Mouse (Mus musculus): ENCODE measurements at regions not wholly inside any gene's neighbourhood (a gene's known extent, or its start where the extent isn't known, plus 50 kb on each side); places are given as distances from the start of the nearest gene placed in this dataset.

DNA sequence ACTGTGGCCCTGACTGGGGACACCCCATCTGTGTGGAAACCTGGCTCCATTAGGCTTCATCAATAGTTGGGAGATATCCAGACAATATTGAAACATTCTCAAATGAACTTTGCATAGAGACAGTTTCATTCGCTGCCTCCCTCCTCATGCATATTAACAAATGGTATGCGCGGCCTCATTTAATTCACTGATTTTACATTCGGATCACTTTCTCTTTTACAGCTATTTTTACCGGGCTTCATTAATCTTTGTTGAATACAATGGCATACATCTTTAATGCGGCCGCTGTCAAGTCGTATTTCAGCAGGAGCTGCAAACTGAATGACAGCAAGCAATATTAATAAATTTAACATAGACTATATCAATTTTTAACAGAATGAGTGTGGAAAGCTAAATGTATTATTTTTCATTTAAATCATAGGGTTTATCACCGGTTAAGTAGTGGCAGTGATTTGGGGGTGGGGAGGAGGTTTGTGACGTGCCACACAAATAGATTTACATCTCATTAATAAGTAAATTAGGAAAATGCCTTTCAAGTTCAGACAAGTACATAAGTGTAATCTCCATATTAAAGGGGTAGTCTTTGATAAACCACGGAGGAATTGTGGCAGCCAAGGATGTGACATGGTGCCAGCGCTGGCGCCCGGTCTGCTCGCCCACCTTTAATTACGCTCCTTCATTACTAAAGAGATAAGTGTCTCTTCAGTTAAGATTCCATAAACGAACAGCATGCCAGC is 480.4 kb upstream of the Mki67 start:
- DNase-seq = no peak

DNA sequence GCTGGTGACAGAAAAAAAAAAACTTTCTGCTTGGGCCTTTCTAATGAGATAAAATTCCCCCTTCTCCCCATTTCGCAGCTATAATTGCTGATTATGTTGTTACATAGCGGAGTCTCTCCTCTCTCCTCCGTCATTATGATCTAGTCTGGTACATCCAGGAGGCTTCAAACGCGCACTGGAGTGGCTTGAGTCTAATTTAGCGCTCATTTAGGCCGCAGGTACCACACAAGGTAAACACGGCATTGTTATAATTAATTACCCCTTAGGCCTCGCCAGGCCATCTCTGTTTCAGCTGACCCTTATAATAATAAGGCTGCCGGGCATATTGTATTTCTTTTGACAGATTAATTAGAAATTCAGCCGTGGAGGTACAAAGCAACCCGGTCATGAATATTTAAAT is 492.7 kb upstream of the Mki67 start:
- DNase-seq = no peak

DNA sequence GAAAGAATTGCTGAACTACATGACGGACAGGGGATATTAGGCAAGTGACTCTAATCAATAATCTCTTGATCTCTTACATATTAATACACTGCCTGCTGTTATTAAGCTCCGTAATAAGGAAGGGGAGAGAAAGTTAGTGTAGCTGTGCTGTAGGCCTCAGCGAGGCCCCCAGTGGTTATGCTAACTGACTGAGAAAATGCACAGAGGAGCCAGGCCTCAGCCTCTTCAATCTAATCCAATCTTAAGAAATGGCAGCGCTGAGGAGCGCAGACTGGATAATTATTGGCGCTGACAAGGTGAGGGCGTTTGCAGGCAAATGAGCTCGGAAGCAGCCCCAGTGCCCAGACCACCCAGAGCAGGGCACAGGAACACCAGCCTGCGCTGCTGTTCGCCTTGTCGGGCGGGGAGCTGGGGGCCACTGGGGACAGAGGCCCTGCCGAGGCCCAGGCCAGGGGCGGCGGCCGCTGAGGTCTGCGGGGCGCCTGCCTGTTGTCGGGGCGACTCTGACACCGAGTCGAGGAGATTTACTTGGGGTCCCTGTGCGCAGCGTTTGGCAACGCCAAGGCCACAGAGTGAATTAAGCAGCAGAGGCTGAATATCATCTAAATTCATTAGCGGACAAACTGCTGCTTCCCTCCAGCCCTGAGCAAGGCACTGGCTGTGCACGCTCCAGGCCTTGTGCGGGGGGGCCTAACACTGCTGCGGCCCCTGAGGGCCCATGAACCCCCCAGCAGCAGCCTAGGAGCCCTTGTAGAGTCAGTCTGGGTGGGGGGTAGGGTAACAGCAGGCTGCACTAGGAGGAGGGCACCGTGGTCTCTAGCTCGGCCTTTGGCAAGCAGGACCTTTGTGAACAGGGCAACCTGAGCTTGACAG is 493.4 kb upstream of the Mki67 start:
- DNase-seq = peak in 1 of 2 experiments; percentile 18

DNA sequence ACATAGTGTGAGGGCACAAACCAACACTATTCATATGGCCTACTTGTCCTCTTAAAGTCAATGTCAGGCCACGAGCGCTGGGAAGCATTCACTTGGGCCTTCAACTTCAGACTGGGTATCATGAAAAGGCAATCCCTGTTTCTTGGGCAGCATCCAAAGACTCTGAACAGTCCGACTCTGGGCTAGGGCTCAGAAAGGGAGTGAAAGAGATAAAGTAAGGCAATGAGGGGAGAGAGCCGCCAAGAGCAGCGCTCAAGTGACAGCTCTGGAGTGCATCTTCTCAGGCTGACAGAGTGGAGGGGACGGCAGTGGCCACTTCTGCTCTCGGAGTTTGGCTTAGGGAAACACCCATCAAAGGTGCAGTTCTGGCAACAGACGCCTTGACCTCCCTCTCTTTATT is 496.3 kb upstream of the Mki67 start:
- DNase-seq = peak; percentile 25 to 29

DNA sequence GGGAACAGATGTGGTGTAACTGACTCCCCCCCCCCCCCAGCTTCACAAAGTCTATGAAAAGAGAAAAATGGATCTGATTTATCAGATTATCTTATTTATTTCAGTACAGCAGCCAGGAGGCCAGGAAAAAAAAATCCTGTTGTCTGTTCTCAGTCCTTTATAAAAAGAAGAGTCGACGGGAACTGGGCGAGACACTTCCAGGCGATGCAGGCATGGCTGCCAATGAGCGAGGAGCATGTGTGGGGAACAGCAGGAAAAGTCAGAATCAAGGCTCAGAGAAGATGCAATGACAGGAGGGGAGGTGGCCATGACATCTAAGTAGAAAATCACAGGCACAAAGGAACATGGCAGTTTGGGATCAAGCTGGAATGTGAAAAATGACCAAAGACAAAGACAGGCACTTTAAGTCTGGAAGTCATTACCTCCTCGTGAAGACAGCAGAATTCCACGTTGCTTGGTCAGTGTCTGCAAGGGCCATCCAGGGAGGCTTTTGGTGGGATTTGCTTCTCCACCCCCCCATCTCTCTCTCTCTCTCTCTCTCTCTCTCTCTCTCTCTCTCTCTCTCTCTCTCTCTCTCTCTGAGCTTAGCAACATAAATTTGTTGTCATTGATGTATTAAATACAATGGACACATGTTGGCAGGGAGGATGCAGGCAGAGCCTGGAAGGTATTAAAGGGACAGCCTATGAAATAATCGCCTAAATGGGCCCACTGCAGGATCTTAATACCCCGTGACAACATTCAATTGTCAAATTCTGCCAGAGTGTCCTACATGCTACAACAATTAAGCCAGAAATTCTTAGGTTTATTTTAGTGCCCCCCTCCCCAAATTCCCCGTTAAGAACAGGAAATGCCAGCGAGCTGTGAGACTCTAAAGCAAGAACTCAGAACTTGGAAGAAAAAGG is 497.1 kb upstream of the Mki67 start:
- DNase-seq = peak; percentile 28 to 55

DNA sequence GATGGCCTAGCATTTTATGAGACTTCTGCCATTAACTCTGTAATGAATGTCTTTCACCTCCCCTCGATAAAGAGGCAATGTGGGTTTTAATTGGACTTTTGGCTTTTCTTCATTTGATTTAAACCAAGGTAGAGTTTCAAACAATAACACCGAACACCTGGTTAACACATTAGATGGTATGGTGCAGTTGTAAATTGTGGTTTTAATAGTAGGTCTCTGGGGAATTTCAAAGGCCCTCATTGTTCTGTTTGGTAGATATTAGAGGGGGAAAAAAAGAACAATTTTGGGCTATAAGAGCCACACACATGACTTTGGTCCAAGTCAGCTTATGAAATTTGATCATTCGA is 497.8 kb upstream of the Mki67 start:
- no peak for DNase-seq

DNA sequence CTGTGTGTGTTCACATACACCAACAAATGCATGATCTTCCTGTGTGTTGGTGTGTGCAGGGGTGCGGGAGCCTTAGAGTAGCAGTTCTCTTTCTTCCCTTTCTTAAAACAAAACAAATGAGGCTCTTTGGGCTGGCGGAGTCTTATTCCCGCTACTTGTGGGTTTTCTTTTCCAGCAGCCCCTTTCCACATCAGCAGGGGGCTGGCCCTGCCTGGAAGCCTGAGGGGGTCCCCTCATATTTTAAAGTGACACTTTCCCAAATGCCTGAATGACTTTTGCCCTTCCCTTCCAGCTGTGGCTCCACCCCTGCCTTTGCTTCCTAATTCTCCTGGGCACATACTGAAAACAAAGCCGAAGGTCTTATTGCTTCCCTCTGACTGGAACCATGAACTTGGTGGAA is 498.3 kb upstream of the Mki67 start:
- no peak for DNase-seq

DNA sequence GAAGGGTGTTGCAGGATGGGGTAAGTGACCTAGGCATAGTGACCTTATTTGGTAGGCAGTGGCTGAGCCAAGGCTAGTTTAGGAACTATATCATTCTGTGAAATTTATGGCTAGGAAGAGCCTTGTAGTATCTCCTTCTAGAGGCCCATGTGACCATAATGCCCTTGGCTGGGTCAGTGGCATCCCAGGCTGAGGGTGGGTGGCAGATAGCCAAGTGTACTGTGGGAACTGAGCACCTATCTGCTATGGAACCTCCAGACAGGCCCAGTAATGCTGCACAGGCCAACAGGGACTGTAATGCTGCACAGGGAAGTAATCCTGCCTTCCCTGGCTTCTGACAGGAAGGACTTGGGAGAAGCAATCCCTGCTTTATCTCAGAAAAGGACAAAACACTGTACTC is 500.6 kb upstream of the Mki67 start:
- DNase-seq = peak in 1 of 2 experiments; percentile 25

DNA sequence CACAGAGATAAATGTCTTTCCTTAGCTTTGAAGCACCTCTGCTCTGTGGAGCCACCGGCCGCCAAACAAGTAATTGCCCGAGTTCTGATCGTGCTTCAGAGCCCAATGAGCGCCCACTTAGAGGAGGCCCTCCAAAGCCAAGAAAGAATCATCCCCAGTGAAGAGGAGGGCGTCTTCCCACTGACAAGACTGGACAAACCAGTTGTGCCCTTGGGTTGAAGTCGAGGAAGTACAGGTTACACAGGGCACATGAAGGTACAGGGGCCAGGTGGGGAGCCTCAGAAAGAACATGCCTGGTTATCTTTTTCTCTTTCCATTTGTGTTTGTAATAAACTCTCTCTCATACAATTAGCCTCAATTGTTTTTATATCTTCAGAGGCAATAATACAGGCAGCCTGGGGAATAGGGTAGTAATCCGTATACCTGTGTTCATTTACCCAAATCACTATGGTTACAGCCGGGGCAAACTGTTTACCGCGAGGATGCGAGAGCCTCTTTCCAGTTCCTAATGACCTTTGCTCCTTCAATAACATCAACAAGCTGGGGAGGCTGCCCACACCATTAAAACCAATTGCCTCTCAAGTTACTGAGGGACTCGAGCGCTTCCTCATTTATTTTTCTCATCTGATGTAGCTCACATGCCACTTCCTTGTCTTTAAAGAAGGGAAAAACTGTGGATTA is 503.5 kb upstream of the Mki67 start:
- no peak for DNase-seq

DNA sequence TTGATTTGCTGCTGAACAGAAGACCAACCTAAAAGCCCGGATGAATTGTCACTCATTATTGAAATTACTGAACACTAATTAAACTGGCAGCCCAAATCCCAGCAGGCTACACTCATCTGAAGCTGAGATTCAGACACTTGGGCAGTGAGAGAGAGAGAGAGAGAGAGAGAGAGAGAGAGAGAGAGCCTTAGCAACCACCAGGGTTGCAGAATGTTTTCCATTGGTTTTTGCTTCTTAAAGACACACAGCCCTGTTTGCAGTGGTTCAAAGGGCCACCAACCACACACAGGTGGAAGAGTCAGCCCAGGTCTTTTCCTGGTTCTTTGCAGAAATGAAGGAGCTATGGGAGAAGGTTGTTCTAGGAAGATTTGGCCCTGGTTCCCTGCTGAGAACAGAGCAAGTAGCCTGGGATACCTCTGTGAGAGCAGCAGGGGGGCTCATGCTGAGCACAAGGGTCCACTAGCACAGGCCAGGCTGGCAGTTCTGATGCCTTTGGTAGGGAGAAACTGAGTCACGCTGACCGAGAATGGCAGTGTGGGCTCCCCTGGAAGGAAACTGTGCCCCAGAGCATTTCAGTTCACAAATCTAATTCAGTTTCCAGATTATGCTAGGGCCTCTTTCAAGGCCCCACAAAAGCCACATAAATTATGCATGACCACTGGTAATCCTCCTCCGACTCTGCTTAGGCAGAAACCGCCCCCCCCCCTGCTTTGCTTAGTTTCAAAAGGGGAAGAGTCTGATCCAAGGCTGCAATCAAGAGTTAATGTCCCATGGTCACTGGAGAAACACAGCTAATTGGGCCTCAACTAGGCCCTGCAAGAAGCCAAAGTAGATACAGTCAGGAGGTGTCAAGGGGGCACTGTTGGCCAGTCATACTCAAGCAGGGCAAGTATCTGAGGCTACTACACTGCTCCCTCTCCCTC is 504.3 kb upstream of the Mki67 start:
- DNase-seq = no peak

DNA sequence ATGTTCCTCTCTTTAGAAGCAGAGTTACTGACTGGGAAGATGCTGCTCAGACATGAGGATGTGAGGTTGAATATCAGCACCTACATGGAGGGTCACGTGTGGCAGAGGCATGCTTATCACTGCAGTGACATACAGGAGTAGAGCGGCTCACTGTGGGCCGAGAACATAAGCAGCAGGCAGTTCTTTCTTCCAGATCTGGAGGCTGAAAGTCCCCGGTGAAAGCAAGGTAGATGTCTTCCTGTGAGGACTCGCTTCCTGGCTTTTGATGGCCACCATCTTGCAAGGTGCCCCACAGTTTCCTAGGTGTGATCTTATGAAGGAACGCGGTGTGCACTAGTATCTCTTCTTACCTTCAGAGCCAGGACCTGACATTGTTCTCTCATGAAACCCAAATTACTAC is 505.5 kb upstream of the Mki67 start:
- DNase-seq = no peak

DNA sequence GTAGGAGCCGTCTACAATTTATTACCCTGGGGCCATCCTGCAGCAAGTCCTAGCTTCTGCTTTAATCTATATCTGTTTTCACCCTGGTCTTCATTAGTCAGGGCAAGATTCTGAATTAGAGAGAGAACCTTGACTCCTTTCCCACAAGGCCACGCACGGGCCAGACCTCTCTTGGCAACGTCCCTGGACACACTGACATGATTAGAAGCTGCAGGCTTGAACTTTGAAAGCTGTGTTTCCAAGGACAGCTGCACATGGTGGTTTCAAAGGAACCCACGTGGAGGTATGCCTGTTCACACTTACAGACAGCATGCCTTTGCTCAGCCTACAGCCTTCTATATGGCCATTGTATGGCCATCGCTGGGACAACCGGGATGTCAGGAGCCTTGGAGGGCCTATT is 509.9 kb upstream of the Mki67 start:
- no peak for DNase-seq

DNA sequence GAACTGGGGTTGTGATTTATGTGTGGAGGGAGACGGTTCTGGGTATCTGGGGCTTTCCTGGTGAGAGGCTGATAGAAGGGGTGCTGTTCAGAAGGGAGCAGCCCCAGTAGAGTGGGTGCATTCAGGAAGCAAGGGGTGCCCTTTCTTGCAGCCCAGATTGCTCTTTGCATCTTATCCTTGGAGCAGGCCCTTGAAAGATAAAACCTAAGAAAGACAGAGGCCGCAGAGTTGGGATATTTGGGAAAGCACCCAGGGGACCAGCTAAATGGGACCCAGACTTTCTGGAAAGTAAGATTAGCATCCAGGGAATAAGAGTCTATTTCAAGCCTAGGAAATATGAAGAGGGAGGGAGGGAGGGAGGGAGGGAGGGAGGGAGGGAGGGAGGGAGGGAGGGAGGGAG is 512.2 kb upstream of the Mki67 start:
- DNase-seq = no peak

DNA sequence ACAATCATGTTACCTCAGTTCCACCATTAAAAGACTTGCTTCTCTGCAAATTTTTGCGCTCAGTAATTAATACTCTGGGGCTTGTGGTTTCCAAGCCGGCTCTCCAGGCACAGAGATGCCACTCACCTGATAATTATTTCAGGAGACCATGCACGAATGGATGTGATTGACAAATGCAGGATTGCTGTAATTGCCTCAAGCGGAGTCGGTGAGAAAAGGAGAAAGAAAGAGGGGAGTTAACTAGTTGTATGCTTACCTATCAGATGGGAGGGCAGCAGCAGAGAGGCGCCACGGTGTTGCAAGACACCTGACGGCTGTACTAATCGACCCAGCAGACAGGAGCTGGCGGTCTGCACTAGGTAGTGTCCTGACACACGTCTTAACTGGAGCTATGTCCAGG is 513.4 kb upstream of the Mki67 start:
- DNase-seq = no peak

DNA sequence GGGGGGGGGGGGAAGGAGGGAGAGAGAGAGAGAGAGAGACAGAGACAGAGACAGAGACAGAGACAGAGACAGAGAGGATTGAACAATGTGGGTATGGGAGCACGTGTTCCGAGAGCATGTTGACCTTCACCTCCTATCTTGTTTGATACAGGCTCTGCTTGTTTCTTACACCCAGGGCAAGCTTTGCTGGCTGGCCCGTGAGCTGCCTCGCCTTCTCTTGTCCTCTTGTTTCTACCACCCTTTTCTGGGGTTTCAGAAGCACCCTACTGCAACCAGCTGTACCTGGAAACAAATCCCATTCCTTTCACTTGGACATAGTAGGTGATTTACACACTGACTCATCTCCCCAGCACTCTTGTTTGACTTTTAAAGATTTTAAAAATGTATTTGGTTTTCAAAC is 516.0 kb upstream of the Mki67 start:
- DNase-seq = no peak

DNA sequence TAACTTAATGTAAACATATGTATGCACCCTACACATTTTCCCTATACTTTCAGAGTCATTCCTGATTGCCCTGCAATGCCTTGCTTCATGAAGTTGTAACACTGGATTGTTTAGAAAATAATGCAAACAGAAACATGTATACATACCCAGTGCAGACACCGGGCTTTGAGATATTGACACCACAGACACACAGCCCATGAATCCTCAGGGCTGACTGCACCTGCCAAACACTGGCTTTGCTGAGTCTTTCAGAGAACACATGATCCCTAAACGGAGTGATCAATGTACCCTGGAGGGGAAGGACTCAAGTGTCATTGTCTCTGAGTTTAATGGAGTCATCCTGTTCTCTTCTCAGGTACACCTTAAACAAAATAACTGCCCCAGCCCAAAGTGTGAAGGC is 519.4 kb upstream of the Mki67 start:
- no peak for DNase-seq

DNA sequence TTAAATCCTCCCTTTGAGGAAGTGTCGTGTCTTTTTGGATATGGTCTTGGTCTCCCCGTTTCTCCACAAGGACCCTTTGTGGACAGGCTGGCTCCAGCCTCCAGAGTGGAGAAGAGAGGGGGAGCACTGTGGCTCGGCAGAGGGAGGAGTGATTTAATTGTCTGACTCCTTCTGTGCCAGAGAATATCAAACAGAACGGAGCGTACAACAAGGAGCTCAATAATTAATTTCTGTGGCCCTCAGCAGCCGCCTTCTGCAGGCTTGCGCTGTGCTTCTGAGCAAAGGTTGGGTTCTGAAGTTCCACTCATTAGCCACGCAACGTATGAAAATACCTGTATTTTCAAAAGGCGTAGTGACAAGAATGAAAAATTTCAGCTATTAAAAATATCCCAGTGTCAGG is 520.2 kb upstream of the Mki67 start:
- no peak for DNase-seq

DNA sequence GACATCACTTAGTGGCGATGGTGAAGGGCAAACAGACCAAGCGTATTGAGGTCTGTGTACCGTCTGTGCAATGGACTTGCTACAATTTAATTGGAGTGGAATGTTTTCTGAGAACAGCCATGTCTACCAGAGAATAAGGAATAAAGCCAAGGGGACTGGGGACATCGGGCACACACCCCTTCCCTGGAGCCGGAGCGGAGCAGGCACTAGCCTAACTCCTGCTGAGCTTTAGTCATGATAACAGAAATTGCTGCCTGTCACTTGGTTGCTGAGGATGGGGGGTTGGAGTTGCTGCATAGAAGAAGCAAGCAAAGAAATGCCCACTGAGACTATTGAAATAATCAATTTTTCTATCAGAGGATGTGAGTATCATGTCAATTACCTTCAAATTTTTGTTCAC is 549.5 kb upstream of the Mki67 start:
- no peak for DNase-seq

DNA sequence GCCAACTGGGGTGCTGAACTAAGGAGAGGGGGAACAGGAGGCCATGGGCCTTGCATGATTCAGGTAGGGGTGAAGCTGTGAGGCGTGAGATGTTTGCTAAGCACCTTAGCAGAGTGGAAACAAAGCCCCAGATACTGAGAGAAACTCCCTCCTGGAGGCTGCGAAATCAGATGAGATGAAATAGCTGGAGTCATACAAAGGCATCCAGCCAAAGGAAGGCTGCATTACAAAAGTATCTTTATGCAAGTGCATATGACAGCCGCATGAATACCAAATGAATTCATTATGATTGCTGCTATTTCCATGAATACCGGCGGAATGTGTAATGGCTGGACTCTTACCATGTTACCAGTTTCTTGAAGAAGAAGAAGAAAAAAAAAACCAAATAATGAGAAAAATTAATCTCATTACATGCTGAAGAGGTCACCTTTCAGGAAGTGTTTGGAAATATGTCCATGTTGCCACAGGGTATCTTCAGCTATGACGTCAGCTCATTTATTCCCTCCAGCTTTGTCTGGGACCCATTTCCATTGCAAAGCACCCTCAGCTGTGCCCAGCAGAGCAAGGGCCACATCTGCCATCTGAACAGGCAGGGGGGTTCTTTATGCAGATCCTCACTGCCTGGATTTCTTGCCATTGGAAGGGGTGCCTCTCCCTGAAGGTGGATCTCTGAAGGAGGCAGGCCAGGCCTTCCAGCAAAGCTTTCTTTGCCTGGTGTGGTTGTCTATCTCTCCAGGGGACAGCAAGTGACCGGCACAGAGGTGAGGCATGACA is 551.7 kb upstream of the Mki67 start:
- DNase-seq = no peak

DNA sequence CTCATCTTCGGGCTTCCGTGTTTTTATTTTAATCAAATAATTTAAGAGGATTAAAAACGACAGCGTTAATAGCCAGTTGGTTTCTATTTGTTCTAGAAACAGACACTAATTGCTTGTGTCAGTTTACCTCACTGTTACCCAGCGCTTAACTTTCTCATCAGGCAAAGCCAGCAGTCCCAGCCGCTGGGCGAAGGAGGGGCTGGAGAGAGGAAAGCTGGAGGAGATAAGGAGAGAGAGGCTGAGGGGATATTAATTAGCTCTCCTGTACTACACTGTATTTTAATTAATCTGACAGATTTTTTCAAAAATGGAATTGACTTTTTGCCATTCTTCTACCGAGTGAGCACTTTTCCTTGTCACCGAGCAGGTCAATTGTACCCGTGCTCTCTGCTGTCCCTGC is 559.5 kb upstream of the Mki67 start:
- DNase-seq = no peak

DNA sequence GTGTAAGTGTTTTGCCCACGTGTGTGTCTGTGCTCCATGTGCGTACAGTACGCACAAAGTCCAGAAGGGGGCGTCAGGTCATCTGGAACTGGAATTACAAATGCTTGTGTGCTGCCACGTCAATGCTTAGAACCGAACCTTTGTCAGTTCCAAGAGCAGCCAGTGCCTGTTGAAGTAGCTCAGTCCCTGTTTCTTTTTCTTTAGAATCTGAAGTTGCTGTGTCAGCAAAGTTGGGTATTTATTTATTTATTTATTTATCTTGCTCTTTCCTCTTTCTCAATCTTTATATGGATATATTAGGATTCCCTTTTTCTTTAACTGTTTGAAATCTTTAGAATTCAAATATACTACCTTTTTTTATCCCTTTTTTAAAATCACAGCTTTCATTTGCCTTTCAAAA is 567.6 kb upstream of the Mki67 start:
- DNase-seq = no peak
